Mouse (Mus musculus) liver, adult 2 months (tissue): ENCODE results near the gene Glis1. TPM values are rescaled to one million over a fixed set of nuclear protein-coding genes. Genes with fewer than 3 reads are reported as not detected.
A peak's percentile ranks its signal among the peaks of the same experiment; 100 is the strongest.

Source experiments
- DNase-seq: peaks from one replicate; pipeline ENCODE4 v3.0.0-alpha.2; 2011; ENCODE audit warnings: low read depth, low spot score; ENCODE audit errors: extremely low read depth
- H3K27ac ChIP-seq: fragments of 200-500 bp; replicated peaks from 2 replicates; pipeline ENCODE4 v1.5.1; 2012; ENCODE audit warnings: low read depth, mild to moderate bottlenecking, control low read depth, inconsistent platforms, low read length; ENCODE audit not compliant: insufficient read depth
- H3K27me3 ChIP-seq: fragments of 200-500 bp; 2 replicates; pipeline ENCODE4 v1.6.1; 2012; ENCODE audit warnings: mild to moderate bottlenecking, moderate library complexity, low read length, inconsistent platforms; ENCODE audit not compliant: control insufficient read depth, insufficient read depth
- H3K36me3 ChIP-seq: fragments of 200-500 bp; 2 replicates; pipeline ENCODE4 v1.6.1; 2012; ENCODE audit warnings: low read length, inconsistent platforms; ENCODE audit not compliant: control insufficient read depth, insufficient read depth
- H3K4me1 ChIP-seq: fragments of 200-500 bp; 2 replicates; pipeline ENCODE4 v1.6.1; 2011; ENCODE audit warnings: low read length; ENCODE audit not compliant: control insufficient read depth, insufficient read depth
- H3K4me3 ChIP-seq: fragments of 200-500 bp; 2 replicates; pipeline ENCODE4 v1.5.1; 2011; ENCODE audit warnings: low read depth, mild to moderate bottlenecking, control low read depth, low read length, moderate library complexity; ENCODE audit not compliant: insufficient read depth
- H3K79me2 ChIP-seq: fragments of 200-500 bp; 2 replicates; pipeline ENCODE4 v1.6.1; 2012; ENCODE audit warnings: inconsistent platforms, mild to moderate bottlenecking, low read length, moderate library complexity; ENCODE audit not compliant: control insufficient read depth, insufficient read depth
- H3K9ac ChIP-seq: fragments of 200-500 bp; 2 replicates; pipeline ENCODE4 v1.6.1; 2012; ENCODE audit warnings: low read depth, mild to moderate bottlenecking, control low read depth, inconsistent platforms, low read length
- CTCF ChIP-seq: fragments of 200-500 bp; IDR thresholded peaks from 2 replicates; pipeline ENCODE4 v1.5.1; 2011; ENCODE audit warnings: low read depth, low read length, control low read depth
- POLR2A ChIP-seq: fragments of 200-500 bp; IDR thresholded peaks from 2 replicates; pipeline ENCODE4 v1.6.1; 2011; ENCODE audit warnings: low read length, control low read depth; ENCODE audit not compliant: insufficient read depth; ENCODE audit errors: extremely low read depth
- WGBS: fragments of 180-500 bp; shearing (Covaris S2); methylation state at CpG from one replicate; pipeline ENCODE4 v1.1.7; 2018; 5-methylcytosine and 5-hydroxymethylcytosine counted together
- polyA plus RNA-seq: library from polyadenylated mRNA; depleted of rRNA; stranded (reverse); fragments of >200 nt; gene quantifications from 2 replicates; pipeline ENCODE4 v1.2.3, GENCODE M21; 2012
- total RNA-seq: library from RNA; depleted of rRNA; stranded (reverse); fragments of >200 nt; gene quantifications from 2 replicates; pipeline ENCODE4 v1.2.3, GENCODE M21; 2014

Glis1 gene
- total and polyA plus RNA-seq, 2 experiments, result 0.10 TPM; not detected in 1

GRCm38 (mm10) chr4:107484221-107484575 lies 49.8 kb downstream of the Glis1 start:
- Histone ChIP-seq H3K9ac (no peak overlapping the region), H3K79me2 (no peaks in the 10 kb centered on the region), H3K4me3 (no peak overlapping the region), H3K4me1 (no peaks in the 10 kb centered on the region), H3K27ac (no peak overlapping the region), H3K27me3 (no peaks in the 10 kb centered on the region; the same call in 1 of the 2 replicates), H3K36me3 (no peaks in the 10 kb centered on the region)
- TF ChIP-seq CTCF, result no peak
- no peak for TF ChIP-seq POLR2A
- no peak for DNase-seq
- 82% methylated on average over 4 of the region's 4 CpGs for WGBS

- Histone ChIP-seq H3K27ac (no peak overlapping the region), H3K79me2 (no peaks in the 10 kb centered on the region), H3K9ac (no peak overlapping the region), H3K4me1 (no peaks in the 10 kb centered on the region), H3K36me3 (no peaks in the 10 kb centered on the region), H3K4me3 (no peak overlapping the region), H3K27me3 (no peaks in the 10 kb centered on the region; the same call in 1 of the 2 replicates)
- no peak for DNase-seq
- WGBS, result 70% methylated on average over 5 of the region's 5 CpGs
- TF ChIP-seq CTCF (peak; percentile 55), POLR2A (no peak)
Measured at GRCm38 (mm10) chr4:107485903-107486302, 51.5 kb downstream of the Glis1 start.

GRCm38 (mm10) chr4:107489121-107489840 lies 54.9 kb downstream of the Glis1 start:
- H3K4me1 ChIP-seq, result no peaks in the 10 kb centered on the region
- H3K27me3 ChIP-seq, result no peaks in the 10 kb centered on the region
- H3K9ac ChIP-seq, result no peak overlapping the region
- 90% methylated on average over 20 of the region's 20 CpGs for WGBS
- H3K27ac ChIP-seq, result no peak overlapping the region
- H3K36me3 ChIP-seq, result no peaks in the 10 kb centered on the region
- no peak for DNase-seq
- H3K79me2 ChIP-seq, result no peaks in the 10 kb centered on the region
- no peak overlapping the region for H3K4me3 ChIP-seq
- no peak for TF ChIP-seq POLR2A
- no peak for TF ChIP-seq CTCF

GRCm38 (mm10) chr4:107492991-107493390 lies 58.6 kb downstream of the Glis1 start:
- no peak overlapping the region for H3K4me3 ChIP-seq
- 85% methylated on average over 5 of the region's 5 CpGs for WGBS
- no peaks in the 10 kb centered on the region for H3K36me3 ChIP-seq
- no peaks in the 10 kb centered on the region for H3K4me1 ChIP-seq
- H3K79me2 ChIP-seq, result no peaks in the 10 kb centered on the region
- TF ChIP-seq CTCF (no peak), POLR2A (no peak)
- H3K27me3 ChIP-seq, result no peaks in the 10 kb centered on the region
- no peak overlapping the region for H3K27ac ChIP-seq
- no peak overlapping the region for H3K9ac ChIP-seq
- DNase-seq, result no peak

- TF ChIP-seq CTCF (no peak), POLR2A (no peak)
- no peak overlapping the region for H3K4me3 ChIP-seq
- H3K27ac ChIP-seq, result no peak overlapping the region
- no peaks in the 10 kb centered on the region for H3K36me3 ChIP-seq
- no peak overlapping the region for H3K9ac ChIP-seq
- WGBS, result 75% methylated on average over 9 of the region's 9 CpGs
- H3K4me1 ChIP-seq, result no peaks in the 10 kb centered on the region
- DNase-seq, result peak; percentile 7
- no peaks in the 10 kb centered on the region for H3K79me2 ChIP-seq
- no peaks in the 10 kb centered on the region for H3K27me3 ChIP-seq
Measured at GRCm38 (mm10) chr4:107495751-107496430, 61.5 kb downstream of the Glis1 start.

- WGBS, result 87% methylated on average over 18 of the region's 18 CpGs
- DNase-seq, result no peak
- Histone ChIP-seq H3K4me3 (no peak overlapping the region), H3K36me3 (no peaks in the 10 kb centered on the region), H3K27me3 (no peaks in the 10 kb centered on the region), H3K9ac (no peak overlapping the region), H3K79me2 (no peaks in the 10 kb centered on the region), H3K27ac (no peak overlapping the region), H3K4me1 (no peaks in the 10 kb centered on the region)
- no peak for TF ChIP-seq CTCF
- TF ChIP-seq POLR2A, result no peak
Measured at GRCm38 (mm10) chr4:107497430-107497935, 63.1 kb downstream of the Glis1 start.
